ENCODE assay signal across 21 mouse cellular contexts in the genomic region with DNA sequence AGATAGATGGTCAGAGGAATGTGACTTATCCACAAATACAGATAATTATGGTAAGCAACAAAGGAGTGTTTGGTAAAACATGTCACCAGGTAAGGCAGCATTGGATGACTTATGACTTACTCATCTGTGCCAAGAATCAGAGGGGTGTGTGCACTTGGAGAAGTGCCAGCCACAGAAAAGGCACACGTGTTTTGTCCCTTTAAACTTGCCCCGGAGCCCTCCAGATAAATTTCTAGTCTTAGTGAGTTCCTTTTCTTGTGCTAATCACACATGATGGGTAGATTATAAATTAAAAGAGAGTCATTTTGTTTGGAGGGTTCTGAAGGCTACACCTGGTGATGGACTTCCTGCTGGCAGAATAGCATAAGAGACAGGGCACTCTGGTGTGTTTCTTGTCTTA.
"Had no signal": no experiment of that assay in that cellular context is flagged by ENCODE, and none has a peak within 500 bp of the region (broad histone marks: within the 10 kb centered on the region; RNA-seq: fewer than 3 reads in every experiment).

No protein-coding gene starts in this region.

- H3K9me3 ChIP-seq: liver, embryonic 13.5 days; liver, embryonic 15.5 days; midbrain, embryonic 10.5 days; midbrain, embryonic 12.5 days; neural tube, embryonic 13.5 days; neural tube, embryonic 15.5 days had no signal

- H3K27me3 ChIP-seq: liver, embryonic 13.5 days; liver, embryonic 15.5 days had no signal

- ATAC-seq: liver, postnatal 0 days; midbrain, embryonic 16.5 days had no signal

- H3K4me2 ChIP-seq: liver, embryonic 13.5 days; liver, embryonic 15.5 days; lung, embryonic 14.5 days; midbrain, embryonic 12.5 days; neural tube, embryonic 13.5 days; neural tube, embryonic 15.5 days had no signal

- DNase-seq: liver, embryonic 13.5 days; liver, postnatal 0 days; lung, embryonic 14.5 days; lung, postnatal 10 days; lung, postnatal 4 days; midbrain, embryonic 14.5 days; retina, postnatal 1 day; right cerebral cortex, adult 18-20 months; right cerebral cortex, postnatal 25 days; right cerebral cortex, postnatal 4 days; spleen, adult 18-20 months; thymus, adult 18-20 months; thymus, postnatal 14 days; thymus, postnatal 36 days had no signal

- H3K4me3 ChIP-seq: liver, embryonic 13.5 days; liver, embryonic 15.5 days; midbrain, embryonic 10.5 days; midbrain, embryonic 12.5 days; myocyte; neural tube, embryonic 13.5 days; neural tube, embryonic 15.5 days had no signal

- H3K9ac ChIP-seq: liver, embryonic 13.5 days; liver, embryonic 15.5 days; liver, postnatal 0 days; lung, embryonic 14.5 days; midbrain, embryonic 12.5 days; neural tube, embryonic 13.5 days; neural tube, embryonic 15.5 days had no signal

- H3K36me3 ChIP-seq: liver, embryonic 13.5 days; liver, embryonic 15.5 days; midbrain, embryonic 10.5 days; midbrain, embryonic 12.5 days; neural tube, embryonic 13.5 days; neural tube, embryonic 15.5 days had no signal

- H3K27ac ChIP-seq: liver, embryonic 13.5 days; liver, embryonic 15.5 days; midbrain, embryonic 10.5 days; midbrain, embryonic 12.5 days; neural tube, embryonic 13.5 days; neural tube, embryonic 15.5 days had no signal
